Mouse (Mus musculus) cerebellum, postnatal 4 days (tissue): Measurements from ENCODE around the gene Il17c.

Experiments used
- DNase-seq, 2 experiments: peaks; one replicate each; pipeline ENCODE4 v3.0.0; 2022; ENCODE audit warnings: low spot score in 2 of 2, mixed read lengths in 1 of 2

The Il17c gene

DNA sequence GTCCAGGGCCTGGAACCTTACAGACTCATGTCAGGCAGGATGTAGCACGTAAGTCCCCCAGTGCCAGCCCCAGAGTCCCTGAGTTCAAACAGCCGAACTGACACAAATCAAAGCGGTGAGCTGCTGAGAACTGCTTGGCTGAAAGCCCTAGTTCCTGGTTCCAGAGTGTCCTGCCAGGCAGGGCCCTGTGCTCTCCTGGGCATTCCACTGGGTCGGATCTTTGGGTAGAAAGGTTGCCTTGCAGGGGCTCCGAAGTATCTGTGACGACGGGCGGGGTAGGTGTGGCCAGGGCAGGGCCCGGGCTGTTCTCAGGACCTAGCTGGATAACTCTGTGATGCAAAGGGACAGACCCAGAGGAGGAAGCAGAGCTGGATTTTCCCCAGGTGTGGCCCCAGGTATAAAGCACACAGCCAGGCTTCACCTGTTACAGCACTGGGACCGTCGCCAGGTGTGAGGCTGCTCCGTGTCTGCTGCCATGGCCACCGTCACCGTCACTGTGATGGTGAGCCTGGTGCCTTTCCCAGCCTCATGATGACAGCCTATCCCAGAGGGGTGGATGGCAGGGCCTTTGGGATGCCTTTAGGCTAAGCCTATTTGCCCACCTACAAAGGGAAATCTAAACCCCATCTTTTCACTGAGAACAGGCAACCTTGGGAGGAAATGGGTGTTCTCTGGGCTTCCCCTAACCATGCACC is at the start of gene Il17c:
Gene Il17c, plus strand, starts transcription at position 645 of the 695 bp plus-strand sequence.
- DNase-seq, result no peak

DNA sequence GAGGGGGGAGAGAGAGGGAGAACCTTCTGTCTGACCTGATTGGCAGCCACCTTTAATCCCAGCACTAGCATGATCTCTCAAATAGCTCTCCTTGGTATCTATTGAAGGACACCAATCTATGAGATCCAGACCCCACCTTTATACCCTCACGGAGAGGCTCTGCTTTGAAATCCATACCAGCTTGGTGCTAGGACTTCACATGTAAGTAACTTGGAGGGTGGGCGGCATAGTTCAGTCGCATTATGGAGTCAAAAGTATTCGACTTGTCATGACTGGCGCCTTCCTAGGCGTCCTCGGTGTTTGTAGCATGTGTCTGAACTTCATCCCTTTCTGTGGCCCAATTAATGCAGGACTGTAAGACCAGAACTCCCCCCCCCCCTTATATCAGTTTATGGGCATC is 46.5 kb upstream of the Il17c start:
- no peak for DNase-seq

DNA sequence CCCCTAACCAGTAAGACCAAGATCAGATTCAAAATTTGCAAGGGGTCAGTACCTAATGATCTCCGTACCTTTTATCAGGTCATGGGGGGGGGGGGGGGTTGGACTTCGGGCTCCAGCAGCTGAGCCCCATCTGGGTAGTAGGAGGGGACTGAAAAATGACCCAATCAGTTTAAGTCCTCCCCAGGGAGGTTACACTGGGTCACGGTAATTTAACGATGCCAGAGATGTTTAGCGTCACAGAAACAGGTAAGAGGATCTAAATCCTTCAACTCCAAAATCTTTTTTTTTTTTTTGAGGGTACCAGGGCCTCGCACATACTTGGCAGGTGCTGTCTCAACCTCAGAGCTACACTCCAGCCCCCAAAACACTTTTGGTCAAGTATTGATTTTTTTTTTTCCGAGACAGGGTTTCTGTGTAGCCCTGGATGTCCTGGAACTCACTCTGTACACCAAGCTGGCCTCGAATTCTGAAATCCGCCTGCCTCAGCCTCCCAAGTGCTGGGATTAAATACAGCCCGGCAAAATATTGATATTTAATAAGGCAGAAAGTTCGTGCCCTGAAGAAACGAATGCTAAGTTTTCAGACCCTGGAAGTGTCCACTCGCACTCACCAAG is 46.0 kb upstream of the Il17c start:
- no peak for DNase-seq

DNA sequence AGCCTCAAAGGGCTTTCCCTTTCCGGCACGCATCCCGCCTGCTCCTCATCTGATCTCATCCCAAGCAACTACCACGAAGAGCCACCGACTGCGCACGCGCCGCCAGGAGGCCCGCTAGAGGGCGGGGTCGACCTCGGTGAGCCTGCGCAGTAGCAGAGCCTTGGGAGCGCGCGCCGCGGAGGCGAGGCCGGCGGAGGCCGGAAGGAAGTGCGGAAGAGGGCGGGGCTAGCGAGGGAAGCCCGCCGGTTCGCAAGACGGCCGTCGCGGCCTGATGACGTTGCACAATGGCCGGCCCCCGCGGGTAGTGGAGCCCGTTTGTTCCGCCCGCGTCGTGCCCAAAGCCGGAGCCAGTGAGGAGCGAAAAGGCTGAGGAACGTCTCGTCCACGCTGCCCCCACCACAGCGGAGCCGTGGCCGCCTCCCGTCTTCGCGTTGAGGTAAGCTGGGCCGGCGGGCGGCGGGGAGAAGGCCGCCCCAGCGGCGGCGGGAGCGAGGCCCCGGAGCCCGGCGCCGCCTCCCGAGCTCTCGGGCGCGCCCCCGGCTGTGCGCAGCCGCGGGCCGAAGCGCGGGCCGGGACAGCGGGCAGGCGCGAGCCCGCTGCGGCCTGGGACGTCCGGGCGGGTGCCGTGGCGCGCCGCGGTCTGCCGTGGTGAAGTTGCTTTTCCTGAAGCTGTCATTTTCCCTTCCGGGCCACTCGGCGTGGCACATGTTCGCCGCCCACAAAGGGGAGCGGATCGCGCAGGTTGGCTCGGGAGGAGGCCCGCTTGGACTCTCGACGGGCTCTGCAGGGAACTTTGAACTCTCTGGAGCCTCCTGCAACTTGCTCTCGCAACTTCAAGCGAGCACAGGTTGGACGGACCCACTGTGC is 45.2 kb upstream of the Il17c start, which contains the start of gene Zc3h18:
Gene Zc3h18, plus strand, starts transcription at position 245 of the 867 bp plus-strand sequence.
- DNase-seq, result peak; percentile 97 to 100

DNA sequence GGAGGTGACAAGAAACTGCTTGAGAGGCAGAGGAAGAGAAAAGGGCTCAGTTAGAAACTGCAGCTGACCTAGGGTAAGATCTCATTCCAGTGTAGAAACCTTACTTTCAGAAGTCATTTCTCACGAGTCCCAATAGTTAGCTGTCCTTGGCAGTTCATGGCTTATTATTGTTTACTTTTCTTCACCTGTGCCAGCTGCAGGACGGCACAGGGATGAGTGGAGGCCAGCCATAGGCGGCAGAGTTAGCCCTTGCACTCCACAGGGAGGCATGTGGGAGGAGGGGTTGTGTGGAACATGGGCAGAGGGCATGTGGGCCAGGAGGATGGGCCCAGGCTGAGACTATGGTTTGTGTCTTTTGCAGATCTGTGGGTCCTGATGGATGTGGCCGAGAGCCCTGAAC is 38.8 kb upstream of the Il17c start:
- no peak for DNase-seq

DNA sequence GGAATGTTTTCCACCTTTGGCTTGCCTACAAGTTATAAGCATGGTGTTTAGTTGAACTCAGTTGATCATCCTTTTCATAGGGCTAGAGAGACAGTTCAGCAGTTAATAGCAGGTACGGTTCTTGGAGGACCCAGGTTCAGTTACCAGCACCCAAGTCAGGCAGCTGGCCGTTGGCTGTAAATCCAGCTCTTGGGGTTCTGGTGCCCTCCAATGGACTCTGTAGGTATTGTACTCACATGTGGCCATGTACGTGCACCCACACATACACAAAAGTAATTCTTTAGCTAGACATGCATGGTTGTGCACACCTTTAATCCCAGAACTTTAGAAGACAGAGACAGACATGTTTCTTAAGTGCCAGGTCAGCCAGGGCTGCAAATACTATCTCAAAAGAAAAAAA is 32.5 kb upstream of the Il17c start:
- DNase-seq, result no peak

DNA sequence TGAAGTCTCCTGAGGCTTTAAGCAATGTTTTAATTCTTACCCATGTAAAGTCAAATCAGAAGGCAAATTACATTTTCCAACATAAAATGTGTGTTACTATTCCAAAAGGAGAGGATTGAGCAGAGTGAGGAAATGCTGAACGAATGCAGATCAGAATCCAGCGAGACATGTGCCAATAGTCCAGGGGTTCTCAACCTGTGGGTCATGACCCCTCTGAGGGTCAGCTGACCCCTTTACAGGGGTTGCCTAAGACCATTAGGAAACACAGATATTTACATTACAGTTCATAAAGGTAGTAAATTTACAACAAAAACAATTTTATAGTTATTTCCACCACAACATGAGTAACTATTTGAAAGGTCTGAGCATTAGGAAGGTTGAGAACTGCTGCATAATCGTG is 31.1 kb upstream of the Il17c start:
- DNase-seq, result no peak

DNA sequence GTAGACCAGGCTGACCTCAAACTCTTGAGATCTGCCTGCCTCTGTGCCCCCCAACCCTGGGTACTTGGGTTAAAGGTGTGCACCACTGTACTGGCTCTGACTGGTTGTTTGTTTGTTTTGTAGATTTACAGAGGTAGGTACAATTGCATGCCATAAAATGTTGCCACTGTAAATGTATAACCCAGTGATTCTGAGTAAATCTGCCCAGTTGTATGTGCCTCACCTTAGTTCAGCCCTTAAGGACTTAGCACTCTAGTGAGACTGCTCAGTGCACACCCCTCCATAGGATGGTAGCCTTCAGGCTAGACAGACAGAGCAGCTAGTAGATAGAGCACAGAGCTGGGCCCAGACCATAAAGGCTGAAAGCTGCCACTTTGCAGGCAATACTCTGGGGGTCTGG is 28.1 kb upstream of the Il17c start:
- DNase-seq, result no peak

DNA sequence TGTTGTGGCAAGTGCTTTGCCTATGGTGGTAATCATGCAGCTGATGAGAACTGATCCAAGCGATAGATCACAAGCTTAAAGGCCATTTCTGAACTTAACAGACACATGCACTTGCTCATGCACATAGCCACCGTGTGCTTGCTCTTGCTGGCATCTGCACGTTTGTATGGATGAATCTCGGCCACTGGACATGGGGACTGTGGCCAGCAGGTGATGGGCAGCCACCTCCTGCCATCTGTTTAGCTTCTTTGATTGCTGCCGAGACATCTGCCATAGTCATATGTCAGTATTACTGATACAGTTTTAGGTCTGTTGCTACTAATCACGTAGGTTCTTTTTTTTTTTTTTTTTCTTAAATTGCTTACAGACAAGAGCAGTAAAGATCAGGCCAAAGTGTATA is 26.5 kb upstream of the Il17c start:
- DNase-seq, result no peak

DNA sequence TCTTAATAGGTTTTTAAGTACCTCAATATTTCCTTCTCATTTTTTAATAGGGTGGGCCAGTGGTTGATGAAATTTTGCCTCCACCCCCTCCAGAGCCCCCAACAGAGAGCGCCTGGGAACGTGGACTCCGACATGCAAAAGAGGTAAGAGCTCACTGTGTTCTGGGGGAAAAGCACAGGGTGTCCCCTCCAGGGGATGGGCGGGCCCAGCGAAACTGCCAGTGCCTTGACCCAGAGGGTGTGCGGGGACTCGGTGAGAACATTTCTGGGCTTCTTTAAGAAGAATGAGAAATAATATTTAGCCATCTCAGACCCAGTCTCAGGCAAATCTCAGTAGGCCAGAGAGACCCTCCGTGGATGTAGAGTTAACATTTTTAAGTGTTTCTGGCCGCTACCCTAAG is 23.6 kb upstream of the Il17c start:
- no peak for DNase-seq

DNA sequence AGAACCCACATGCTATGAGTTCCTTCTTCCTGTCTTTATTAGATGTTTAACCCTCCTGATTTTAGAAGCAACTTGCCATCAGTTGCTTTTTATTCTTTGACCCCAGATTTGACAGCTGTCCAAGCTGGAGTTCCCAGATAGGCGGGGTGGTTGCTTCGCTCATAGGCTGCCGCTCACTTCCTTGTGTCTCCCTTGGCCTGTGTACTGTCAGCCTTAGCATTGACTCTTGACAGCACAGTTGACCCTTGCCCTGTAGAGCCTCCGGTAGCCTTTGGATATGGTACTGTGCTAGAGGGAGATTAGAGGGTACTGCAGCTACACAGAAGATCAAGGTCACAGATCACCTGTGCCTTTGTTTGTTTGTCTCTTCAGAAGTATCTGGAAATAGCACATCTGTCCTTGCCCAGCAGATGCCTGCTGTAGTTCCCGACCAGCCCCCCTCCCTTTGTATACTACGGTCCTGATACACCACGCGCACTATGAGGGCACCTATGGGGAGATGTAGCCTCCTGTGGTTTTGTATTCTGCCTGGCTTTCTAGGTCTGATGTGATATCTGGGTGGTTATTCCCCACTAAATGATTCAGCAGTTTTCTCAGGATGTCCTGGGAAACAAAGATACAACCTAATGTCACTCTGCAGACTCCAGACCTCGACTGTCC is 16.5 kb upstream of the Il17c start:
- DNase-seq, result no peak

DNA sequence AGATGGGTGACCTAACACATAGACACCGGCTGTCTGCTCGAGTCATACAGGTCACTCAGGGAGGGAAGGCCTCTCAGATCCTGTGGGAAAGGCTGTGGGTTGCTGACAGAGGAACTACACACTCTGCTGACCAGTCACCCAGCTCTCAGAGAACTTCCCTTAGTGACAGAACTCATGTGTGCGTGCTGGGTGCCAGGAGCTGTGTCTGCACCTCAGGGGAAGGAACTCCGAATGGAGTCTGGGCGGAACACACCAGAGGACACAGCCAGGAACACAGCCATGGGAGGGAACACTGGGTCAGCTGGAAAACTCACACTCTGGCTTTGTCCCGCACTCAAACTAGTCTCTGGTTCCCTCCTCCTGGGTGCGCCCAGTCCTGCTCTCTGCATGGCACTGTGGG is 14.1 kb upstream of the Il17c start:
- DNase-seq, result no peak

DNA sequence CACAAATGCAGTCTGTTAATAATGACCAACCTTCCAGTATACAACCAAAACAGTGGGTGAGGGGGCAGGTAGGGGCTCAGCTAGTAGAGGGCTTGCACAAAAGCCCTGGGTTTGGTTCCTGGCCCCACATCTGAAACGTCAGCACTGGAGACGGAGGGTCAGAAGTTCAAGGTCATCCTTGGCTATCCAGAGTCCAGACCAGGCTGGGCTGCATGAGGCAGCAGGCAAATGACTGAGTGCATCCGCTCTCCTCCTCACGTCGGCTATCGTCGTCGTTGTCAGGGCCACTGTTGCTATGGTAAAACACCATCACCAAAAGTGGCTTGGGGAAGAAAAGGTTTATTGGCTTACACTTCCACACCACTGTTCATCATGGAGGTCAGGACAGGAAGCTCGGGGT is 7.5 kb upstream of the Il17c start:
- no peak for DNase-seq

DNA sequence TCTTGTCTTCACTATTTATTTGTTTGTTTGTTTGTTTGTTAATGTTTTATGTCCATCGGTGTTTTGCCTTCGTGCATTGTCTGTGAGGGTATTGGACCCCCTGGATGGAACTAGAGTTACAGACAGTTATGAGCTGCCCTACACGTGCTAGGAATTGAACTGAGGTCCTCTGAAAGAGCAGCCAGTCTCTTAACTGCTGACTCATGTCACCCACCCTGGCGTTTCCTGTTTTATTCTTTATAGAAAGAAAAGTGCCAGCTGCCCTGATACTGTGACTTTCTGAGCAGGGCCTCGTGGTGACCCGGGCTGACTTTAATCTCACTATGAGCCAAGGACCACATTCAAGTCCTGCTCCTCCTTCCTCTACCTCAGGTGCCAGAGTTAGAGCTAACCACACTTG is 6.3 kb upstream of the Il17c start:
- no peak for DNase-seq

DNA sequence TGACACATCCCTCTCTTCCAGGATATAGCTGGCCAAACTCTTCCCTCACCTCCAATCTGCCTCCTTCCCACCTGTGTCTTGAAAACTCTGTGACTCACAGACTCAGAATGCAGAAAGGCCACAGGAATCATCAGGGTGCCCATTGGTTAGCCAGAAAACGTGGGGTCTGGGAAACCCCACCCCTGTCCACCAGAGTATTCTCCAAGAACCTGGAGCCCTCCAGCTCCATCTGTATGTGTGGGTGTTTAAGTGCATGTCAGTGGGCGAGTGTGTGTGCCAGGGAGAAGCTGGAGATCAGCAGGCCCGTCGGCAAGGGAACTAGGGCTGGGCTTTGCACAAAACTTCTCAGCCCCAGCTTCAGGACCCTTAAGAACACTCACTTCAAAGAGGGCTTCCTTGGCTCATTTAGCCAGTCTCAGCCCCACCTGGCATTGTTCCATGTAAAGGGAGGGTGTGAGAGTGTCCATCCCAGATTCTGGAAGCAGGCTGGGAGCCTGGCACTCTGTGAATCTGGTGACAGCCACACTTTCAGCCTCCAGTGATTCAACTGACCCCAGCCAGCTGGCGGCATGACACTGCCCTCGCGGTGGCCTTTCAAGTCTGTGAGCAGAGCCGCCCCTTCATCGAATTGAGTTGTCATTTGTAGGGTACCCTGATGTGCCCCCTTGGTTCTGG is 1.8 kb upstream of the Il17c start:
- DNase-seq, result peak in 1 of 2 experiments; percentile 50

DNA sequence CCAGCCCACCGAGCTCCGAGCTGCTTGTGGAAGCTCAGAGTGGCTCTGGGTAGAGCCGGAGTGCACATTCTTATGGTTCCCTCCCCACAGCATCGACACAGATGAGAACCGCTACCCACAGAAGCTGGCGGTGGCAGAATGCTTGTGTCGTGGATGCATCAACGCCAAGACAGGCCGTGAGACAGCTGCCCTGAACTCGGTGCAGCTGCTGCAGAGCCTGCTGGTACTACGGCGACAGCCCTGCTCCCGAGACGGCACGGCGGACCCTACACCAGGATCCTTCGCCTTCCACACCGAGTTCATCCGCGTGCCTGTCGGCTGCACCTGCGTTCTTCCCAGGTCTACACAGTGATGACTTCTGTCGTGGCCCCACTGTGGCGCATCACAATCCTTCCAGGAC is 1.4 kb downstream of the Il17c start:
- no peak for DNase-seq

DNA sequence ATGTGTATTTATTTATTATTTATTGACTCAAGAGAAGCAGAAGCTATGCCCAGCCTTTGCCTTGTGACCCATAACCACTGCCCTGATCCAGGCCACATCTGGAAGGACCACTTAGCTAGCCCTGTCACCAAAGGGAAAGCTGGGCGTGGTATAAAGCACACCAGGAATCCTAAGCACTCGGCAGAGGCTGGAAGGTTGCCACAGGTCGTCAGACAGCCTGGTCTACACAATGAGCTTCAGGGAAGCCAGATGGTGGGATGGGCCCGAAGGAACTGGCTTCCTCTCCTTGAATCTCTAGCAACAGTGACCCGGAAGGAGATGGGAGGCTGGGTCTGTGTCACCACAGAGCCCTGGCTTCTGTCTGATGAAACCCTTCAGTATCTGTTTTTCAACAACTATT is 1.8 kb downstream of the Il17c start:
- no peak for DNase-seq

DNA sequence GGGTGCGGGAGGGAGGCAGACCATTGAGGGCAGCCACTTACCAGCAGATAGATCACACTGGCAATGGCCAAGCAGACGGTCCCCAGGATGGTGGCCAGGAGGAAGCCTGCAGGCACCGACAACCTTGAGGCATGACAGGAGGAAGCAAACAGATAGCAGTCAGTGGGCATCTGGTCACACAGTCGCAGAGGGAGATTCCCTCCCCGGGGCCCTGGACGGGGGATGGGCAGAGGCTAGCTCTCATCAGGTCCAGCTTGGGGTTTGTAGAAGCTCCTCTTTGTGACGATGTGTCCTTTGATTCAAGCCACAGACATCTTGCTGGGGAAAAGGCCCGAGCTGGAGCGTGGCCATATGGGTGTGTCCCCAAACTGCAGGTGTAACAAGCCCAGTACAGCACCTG is 4.3 kb downstream of the Il17c start:
- no peak for DNase-seq

DNA sequence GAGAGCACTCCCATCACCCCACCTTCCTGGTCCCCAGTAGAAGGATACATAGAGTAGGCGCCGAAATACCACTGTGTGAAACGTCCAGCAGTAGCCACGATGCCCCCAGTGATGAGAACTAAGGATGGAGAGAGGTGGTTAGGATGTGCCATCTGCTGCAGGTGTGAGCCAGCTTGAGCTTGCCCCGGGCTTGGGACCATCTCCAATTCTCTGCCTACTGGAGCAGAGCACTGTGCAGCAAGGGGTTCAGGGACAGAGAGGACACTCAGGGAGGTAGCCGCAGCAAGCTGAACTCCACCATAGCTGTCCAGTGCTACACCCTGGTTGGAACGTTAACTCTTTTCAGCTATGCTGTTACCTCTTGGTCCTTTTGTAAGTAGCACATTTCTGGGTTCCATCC is 5.8 kb downstream of the Il17c start:
- no peak for DNase-seq

DNA sequence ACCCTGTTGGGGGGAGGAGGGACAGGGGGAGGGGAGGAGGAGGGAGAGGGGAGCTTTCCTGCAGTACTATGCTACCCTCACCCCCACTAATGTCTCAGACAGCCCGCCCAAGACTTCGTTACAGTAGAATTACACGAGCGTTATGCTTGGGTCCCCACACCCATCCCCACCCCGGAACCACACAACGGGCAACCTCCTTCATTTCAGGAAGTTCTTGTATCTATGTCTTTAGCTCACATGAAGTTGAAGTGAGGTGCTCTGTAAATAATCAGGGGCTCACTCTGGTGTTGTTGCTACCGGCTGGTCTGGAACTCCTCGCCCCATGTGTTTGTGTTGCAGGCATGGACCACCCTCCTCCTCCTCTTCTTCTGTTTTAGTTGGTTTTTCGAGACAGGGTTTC is 6.3 kb downstream of the Il17c start:
- no peak for DNase-seq

DNA sequence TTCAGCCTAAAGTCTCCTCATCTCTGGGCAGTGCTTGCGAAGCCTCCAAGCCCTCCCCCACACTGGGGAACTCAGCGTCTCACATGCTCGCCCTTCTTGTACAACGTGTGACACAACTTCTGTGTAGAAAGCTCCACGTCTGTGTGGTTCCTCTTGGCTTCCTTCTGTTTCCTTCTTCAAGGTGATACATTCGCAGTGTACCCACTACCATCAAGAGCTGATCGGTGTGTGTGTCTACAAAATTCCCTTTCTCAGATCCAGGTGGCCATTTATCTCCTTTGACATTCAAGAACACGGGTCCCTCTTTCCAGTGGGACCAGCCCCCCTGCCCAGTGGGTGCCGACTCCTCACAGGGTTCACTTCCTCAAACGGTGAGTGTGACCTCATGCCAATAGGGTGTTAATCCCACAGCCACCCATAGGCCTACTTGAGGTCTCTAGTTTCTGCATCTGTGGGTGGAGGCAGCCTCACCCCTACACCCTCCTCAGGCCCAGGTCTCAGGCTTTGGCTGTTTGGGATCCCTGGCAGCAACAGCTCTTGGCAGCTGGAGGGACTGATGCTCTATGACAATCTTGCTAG is 8.3 kb downstream of the Il17c start:
- DNase-seq, result no peak
